Mouse (Mus musculus) heart, adult 2 months (tissue): ENCODE measurements around the gene Olfr1106. TPM values are rescaled to one million over a fixed set of nuclear protein-coding genes. Genes with fewer than 3 reads are reported as not detected.

Source experiments
- DNase-seq, 2 experiments: peaks; one replicate each; pipeline ENCODE4 v3.0.0; 2021
- H3K27ac ChIP-seq: fragments of 200-600 bp; 2 replicates; pipeline ENCODE4 v1.8.1; 2022
- H3K27me3 ChIP-seq: fragments of 200-500 bp; 2 replicates; pipeline ENCODE4 v1.6.1; 2012; ENCODE audit warnings: mild to moderate bottlenecking, low read length, inconsistent platforms, mixed read lengths; ENCODE audit not compliant: control insufficient read depth, insufficient read depth
- H3K36me3 ChIP-seq: fragments of 200-500 bp; 2 replicates; pipeline ENCODE4 v1.6.1; 2012; ENCODE audit warnings: low read length, inconsistent platforms; ENCODE audit not compliant: control insufficient read depth, insufficient read depth
- H3K4me1 ChIP-seq: fragments of 200-500 bp; 2 replicates; pipeline ENCODE4 v1.6.1; 2011; ENCODE audit warnings: low read length; ENCODE audit not compliant: control insufficient read depth, insufficient read depth
- H3K4me3 ChIP-seq: fragments of 200-600 bp; 2 replicates; pipeline ENCODE4 v1.8.1; 2022
- H3K79me2 ChIP-seq: fragments of 200-500 bp; replicated peaks from 2 replicates; pipeline ENCODE4 v1.6.1; 2012; ENCODE audit warnings: mild to moderate bottlenecking, inconsistent platforms, low read length, moderate library complexity, mixed read lengths; ENCODE audit not compliant: control insufficient read depth, insufficient read depth
- H3K9ac ChIP-seq: fragments of 200-500 bp; 2 replicates; pipeline ENCODE4 v1.6.1; 2012; ENCODE audit warnings: low read depth, mild to moderate bottlenecking, control low read depth, inconsistent platforms, low read length, mixed read lengths
- CTCF ChIP-seq: fragments of 200-600 bp; IDR thresholded peaks from 2 replicates; pipeline ENCODE4 v1.8.1; 2022; ENCODE audit warnings: antibody characterized with exemption, mild to moderate bottlenecking, moderate library complexity
- EP300 ChIP-seq: fragments of 200-500 bp; IDR thresholded peaks from 2 replicates; pipeline ENCODE4 v1.6.1; 2011; ENCODE audit warnings: low read depth, low read length, control low read depth; ENCODE audit not compliant: insufficient read depth
- POLR2A ChIP-seq: fragments of 200-500 bp; IDR thresholded peaks from 2 replicates; pipeline ENCODE4 v1.6.1; 2011; ENCODE audit warnings: mild to moderate bottlenecking, low read depth, low read length, control low read depth; ENCODE audit not compliant: insufficient read depth
- WGBS: fragments of 180-500 bp; shearing (Covaris S2); methylation state at CpG from one replicate; pipeline ENCODE4 v1.1.7; 2018; 5-methylcytosine and 5-hydroxymethylcytosine counted together
- intact Hi-C: fragments of 180-260 bp; cut with DNase I; formaldehyde crosslinking; loops from one replicate; pipeline ENCODE4 v1.15.1; 2025
- long read RNA-seq: library from polyadenylated mRNA; stranded (forward); transcript quantifications from one replicate; pipeline ENCODE4 v2.0.0, GENCODE M21; 2021
- polyA plus RNA-seq: library from polyadenylated mRNA; depleted of rRNA; stranded (reverse); fragments of >200 nt; gene quantifications from 2 replicates; pipeline ENCODE4 v1.2.3, GENCODE M21; 2012; rRNA removed
- total RNA-seq, 2 experiments: library from RNA; stranded (reverse); gene quantifications; 2 replicates each; pipeline ENCODE4 v1.2.3; 2021

Gene Olfr1106
- total RNA-seq (not detected), polyA plus RNA-seq (not detected in 2 replicates)
- long read RNA-seq: 0 reads

DNA sequence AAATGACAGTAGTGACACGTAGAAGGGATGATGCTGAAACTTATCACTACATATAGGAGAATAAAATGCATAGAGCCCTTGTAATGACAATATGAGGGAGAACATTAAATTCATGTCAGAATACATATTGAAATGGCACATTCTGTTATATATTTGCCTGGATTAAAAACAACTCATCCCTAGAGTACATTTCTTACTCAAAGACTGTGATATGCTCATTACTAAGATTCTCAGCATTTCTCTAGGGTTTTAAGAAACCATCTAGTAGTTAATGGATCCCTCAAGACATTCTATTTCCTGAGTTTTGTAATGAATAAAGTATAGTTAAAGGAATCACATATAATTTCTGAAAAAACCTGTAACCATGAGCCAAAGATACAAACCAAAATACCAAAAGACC is at the start of gene Olfr1106:
Gene Olfr1106, minus strand, starts transcription at position 101 of the 400 bp plus-strand sequence.
- WGBS: 57% methylated on average over 1 of the region's 1 CpGs
- DNase-seq: no peak

DNA sequence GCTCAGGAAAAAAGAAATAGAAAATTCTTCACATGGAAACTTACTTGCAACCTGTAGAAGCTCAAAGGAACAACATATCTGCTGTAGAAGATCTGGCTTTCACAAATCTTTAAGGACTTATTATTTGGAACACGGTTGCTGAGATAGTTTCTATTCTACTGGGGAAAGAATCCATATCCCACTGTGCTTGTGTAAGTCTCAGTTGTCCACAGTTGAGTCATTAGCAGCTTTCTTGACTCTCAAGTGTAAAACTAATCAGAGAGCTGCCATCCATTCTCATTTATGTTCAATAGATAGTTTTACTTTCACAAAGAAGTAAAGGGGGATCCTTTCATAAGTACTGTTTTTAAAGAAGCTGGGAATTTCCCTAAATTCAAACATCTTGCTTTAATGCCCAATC is 43.8 kb upstream of the Olfr1106 start, which contains the start of gene Olfr1109:
Gene Olfr1109, minus strand, starts transcription at position 101 of the 400 bp plus-strand sequence.
- no peak within 1 kb of the TSS for H3K4me3 ChIP-seq
- H3K9ac ChIP-seq: no peak within 1 kb of the TSS
- H3K79me2 ChIP-seq: no peaks in the 10 kb centered on the region
- intact Hi-C loops: no loop called here
- H3K4me1 ChIP-seq: no peaks in the 10 kb centered on the region
- WGBS: 54% methylated on average over 1 of the region's 1 CpGs
- no peak for DNase-seq
- TF ChIP-seq POLR2A: no peak
- no peak within 1 kb of the TSS for H3K27ac ChIP-seq
- no peaks in the 10 kb centered on the region for H3K36me3 ChIP-seq
- no peaks in the 10 kb centered on the region for H3K27me3 ChIP-seq

More for the DNA sequence above, at the start of gene Olfr1106:
- Histone ChIP-seq H3K27ac (no peak within 1 kb of the TSS), H3K36me3 (no peaks in the 10 kb centered on the region), H3K4me1 (no peaks in the 10 kb centered on the region), H3K4me3 (no peak within 1 kb of the TSS), H3K79me2 (no peaks in the 10 kb centered on the region), H3K27me3 (no peaks in the 10 kb centered on the region), H3K9ac (no peak within 1 kb of the TSS)
- no peak for TF ChIP-seq EP300
- no peak for TF ChIP-seq POLR2A
- TF ChIP-seq CTCF: no peak
- intact Hi-C loops: no loop called here

DNA sequence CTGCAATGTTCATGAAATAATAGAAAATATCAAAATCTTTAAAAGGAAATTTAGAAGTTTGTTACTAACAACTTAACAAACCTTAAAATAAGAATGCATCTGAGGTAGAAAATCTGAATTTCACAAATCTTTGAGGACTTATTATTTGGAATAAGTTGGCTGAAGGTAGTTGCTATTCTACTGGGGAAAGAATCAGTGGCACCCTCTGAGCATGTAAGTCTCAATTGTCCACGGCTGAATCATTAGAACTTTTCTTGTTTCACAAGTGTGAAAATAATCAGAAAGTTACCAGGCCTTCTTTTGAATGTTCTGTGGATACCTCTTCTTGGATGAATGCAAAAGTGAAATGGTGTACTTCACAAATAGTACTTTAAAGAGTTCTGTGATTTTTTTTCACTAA is 23.6 kb upstream of the Olfr1106 start, which contains the start of gene Olfr1107:
Gene Olfr1107, minus strand, starts transcription at position 101 of the 400 bp plus-strand sequence.
- 71% methylated on average over 1 of the region's 1 CpGs for WGBS
- DNase-seq: no peak
- intact Hi-C loops: no loop called here

DNA sequence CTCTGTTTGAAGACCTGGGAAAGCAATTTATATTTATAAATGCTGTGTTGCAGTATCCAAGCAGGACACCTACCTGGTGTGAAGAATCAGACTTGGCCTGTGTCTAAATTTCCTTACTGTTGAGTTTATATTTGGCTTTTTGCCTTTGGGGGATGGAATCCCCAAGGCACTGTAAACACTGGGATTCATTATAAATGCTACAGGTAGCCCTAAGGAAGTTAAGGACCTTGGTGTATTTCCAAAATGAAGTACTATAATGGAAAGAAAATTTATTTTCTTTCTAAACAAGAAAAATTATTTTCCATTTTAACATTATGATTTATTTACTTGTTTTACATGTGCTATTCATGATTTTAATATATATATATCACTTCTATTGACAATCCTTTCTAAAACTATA is 15.6 kb downstream of the Olfr1106 start, which contains the start of gene Olfr1105:
Gene Olfr1105, minus strand, starts transcription at position 101 of the 400 bp plus-strand sequence.
- Histone ChIP-seq H3K79me2 (no peaks in the 10 kb centered on the region), H3K4me3 (no peak within 1 kb of the TSS), H3K27ac (no peak within 1 kb of the TSS), H3K4me1 (no peaks in the 10 kb centered on the region), H3K36me3 (no peaks in the 10 kb centered on the region), H3K27me3 (no peaks in the 10 kb centered on the region), H3K9ac (no peak within 1 kb of the TSS)
- DNase-seq: no peak
- intact Hi-C loops: no loop called here
- no peak for TF ChIP-seq POLR2A
- no peak for TF ChIP-seq CTCF
- no peak for TF ChIP-seq EP300

More for the DNA sequence above, 23.6 kb upstream of the Olfr1106 start, which contains the start of gene Olfr1107:
- no peak within 1 kb of the TSS for H3K27ac ChIP-seq
- H3K27me3 ChIP-seq: no peaks in the 10 kb centered on the region
- TF ChIP-seq CTCF: no peak
- no peak for TF ChIP-seq POLR2A
- no peak for TF ChIP-seq EP300
- no peaks in the 10 kb centered on the region for H3K79me2 ChIP-seq
- no peak within 1 kb of the TSS for H3K9ac ChIP-seq
- no peaks in the 10 kb centered on the region for H3K36me3 ChIP-seq
- no peak within 1 kb of the TSS for H3K4me3 ChIP-seq
- no peaks in the 10 kb centered on the region for H3K4me1 ChIP-seq

DNA sequence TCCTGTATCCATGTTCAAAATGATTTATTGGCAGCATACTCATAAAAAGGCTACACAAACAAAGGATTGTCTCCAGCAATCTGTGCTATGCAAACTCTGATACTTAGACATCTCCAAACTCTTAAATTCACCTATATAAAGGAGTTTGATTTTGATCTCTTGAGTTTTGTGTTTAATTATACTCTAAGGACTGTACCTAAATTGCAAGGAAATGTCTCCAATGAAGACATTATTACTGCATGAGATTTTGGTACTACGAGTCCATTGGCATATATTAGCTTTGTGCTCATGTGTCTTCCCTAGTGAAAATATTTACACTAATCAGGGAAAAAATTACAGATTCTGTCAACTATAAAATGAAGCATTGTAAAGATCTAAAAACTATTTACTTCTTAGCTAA is 25.1 kb downstream of the Olfr1106 start, which contains the start of gene Olfr1104:
Gene Olfr1104, minus strand, starts transcription at position 101 of the 400 bp plus-strand sequence.
- Histone ChIP-seq H3K9ac (no peak within 1 kb of the TSS), H3K79me2 (no peaks in the 10 kb centered on the region), H3K27ac (no peak within 1 kb of the TSS), H3K4me3 (no peak within 1 kb of the TSS), H3K4me1 (no peaks in the 10 kb centered on the region), H3K36me3 (no peaks in the 10 kb centered on the region), H3K27me3 (no peaks in the 10 kb centered on the region)
- intact Hi-C loops: no loop called here
- TF ChIP-seq CTCF (no peak), EP300 (no peak), POLR2A (no peak)
- DNase-seq: no peak
- whole genome bisulfite sequencing: 64% methylated on average over 1 of the region's 1 CpGs

DNA sequence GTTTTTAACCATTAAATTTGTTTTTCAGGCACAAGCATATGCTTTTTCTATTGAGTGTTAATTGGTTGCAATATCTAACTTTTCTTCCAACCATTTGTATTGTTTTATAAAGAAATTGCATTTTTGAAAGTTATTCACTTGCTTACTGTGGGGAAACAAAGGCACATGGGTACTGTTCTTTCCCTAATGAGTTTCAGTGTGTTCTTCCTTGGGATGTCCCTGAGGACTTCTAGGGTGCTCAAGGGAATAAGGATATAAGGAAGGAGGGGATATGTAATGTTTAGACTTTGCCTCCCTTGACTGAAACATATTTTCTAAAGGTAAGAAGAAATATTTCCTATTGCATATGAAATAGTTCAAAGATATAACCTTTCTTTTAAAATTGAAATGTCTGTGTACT is 54.0 kb downstream of the Olfr1106 start, which contains the start of gene Olfr1102:
Gene Olfr1102, plus strand, starts transcription at position 301 of the 400 bp plus-strand sequence.
- no peaks in the 10 kb centered on the region for H3K36me3 ChIP-seq
- TF ChIP-seq EP300 (no peak), CTCF (no peak), POLR2A (no peak)
- H3K27me3 ChIP-seq: no peaks in the 10 kb centered on the region
- intact Hi-C loops: no loop called here
- no peak within 1 kb of the TSS for H3K27ac ChIP-seq
- H3K4me1 ChIP-seq: no peaks in the 10 kb centered on the region
- no peak for DNase-seq
- no peak within 1 kb of the TSS for H3K9ac ChIP-seq
- H3K79me2 ChIP-seq: no peaks in the 10 kb centered on the region
- no peak within 1 kb of the TSS for H3K4me3 ChIP-seq

Other genes with a start within 250 kb of the Olfr1106 start
- not detected for gene Olfr141, start 242.3 kb downstream of the Olfr1106 start, total RNA-seq
- not detected in 2 replicates for gene Olfr141, start 242.3 kb downstream of the Olfr1106 start, polyA plus RNA-seq
- gene Olfr1094, start 227.6 kb downstream of the Olfr1106 start, total RNA-seq: not detected
- not detected in 2 replicates for gene Olfr1094, start 227.6 kb downstream of the Olfr1106 start, polyA plus RNA-seq
- not detected for gene Olfr1095, start 200.6 kb downstream of the Olfr1106 start, total RNA-seq
- not detected in 2 replicates for gene Olfr1095, start 200.6 kb downstream of the Olfr1106 start, polyA plus RNA-seq
- gene Gm13723, start 177.5 kb downstream of the Olfr1106 start, total RNA-seq: not detected
- gene Gm13723, start 177.5 kb downstream of the Olfr1106 start, polyA plus RNA-seq: not detected in 2 replicates
- not detected for gene Olfr1097, start 160.1 kb downstream of the Olfr1106 start, total RNA-seq
- not detected in 2 replicates for gene Olfr1097, start 160.1 kb downstream of the Olfr1106 start, polyA plus RNA-seq
- gene Olfr1098, start 127.7 kb downstream of the Olfr1106 start, total RNA-seq: not detected
- gene Olfr1098, start 127.7 kb downstream of the Olfr1106 start, polyA plus RNA-seq: not detected in 2 replicates
- gene Olfr1099, start 91.6 kb downstream of the Olfr1106 start, total RNA-seq: not detected
- not detected in 2 replicates for gene Olfr1099, start 91.6 kb downstream of the Olfr1106 start, polyA plus RNA-seq
- gene Olfr1100, start 72.3 kb downstream of the Olfr1106 start, total RNA-seq: not detected
- not detected in 2 replicates for gene Olfr1100, start 72.3 kb downstream of the Olfr1106 start, polyA plus RNA-seq
- gene Olfr1101, start 61.1 kb downstream of the Olfr1106 start, total RNA-seq: not detected
- not detected in 2 replicates for gene Olfr1101, start 61.1 kb downstream of the Olfr1106 start, polyA plus RNA-seq
- not detected for gene Olfr1102, start 53.9 kb downstream of the Olfr1106 start, total RNA-seq
- gene Olfr1102, start 53.9 kb downstream of the Olfr1106 start, polyA plus RNA-seq: not detected in 2 replicates
- gene Olfr1104, start 25.2 kb downstream of the Olfr1106 start, total RNA-seq: not detected
- gene Olfr1104, start 25.2 kb downstream of the Olfr1106 start, polyA plus RNA-seq: not detected in 2 replicates
- not detected for gene Olfr1105, start 15.7 kb downstream of the Olfr1106 start, total RNA-seq
- gene Olfr1105, start 15.7 kb downstream of the Olfr1106 start, polyA plus RNA-seq: not detected in 2 replicates
- gene Olfr1107, start 23.5 kb upstream of the Olfr1106 start, total RNA-seq: not detected
- not detected in 2 replicates for gene Olfr1107, start 23.5 kb upstream of the Olfr1106 start, polyA plus RNA-seq
- gene Olfr1109, start 43.7 kb upstream of the Olfr1106 start, total RNA-seq: not detected
- gene Olfr1109, start 43.7 kb upstream of the Olfr1106 start, polyA plus RNA-seq: not detected in 2 replicates
- gene Olfr259, start 62.3 kb upstream of the Olfr1106 start, total RNA-seq: not detected
- gene Olfr259, start 62.3 kb upstream of the Olfr1106 start, polyA plus RNA-seq: not detected in 2 replicates
- not detected for gene Olfr1110, start 88.0 kb upstream of the Olfr1106 start, total RNA-seq
- gene Olfr1110, start 88.0 kb upstream of the Olfr1106 start, polyA plus RNA-seq: not detected in 2 replicates
- not detected for gene Olfr1111, start 100.4 kb upstream of the Olfr1106 start, total RNA-seq
- not detected in 2 replicates for gene Olfr1111, start 100.4 kb upstream of the Olfr1106 start, polyA plus RNA-seq
- not detected for gene Olfr1112, start 135.5 kb upstream of the Olfr1106 start, total RNA-seq
- gene Olfr1112, start 135.5 kb upstream of the Olfr1106 start, polyA plus RNA-seq: not detected in 2 replicates
- not detected for gene Olfr1113, start 156.7 kb upstream of the Olfr1106 start, total RNA-seq
- not detected in 2 replicates for gene Olfr1113, start 156.7 kb upstream of the Olfr1106 start, polyA plus RNA-seq
- gene Olfr1115, start 195.7 kb upstream of the Olfr1106 start, total RNA-seq: not detected
- gene Olfr1115, start 195.7 kb upstream of the Olfr1106 start, polyA plus RNA-seq: not detected in 2 replicates
- gene Olfr1116, start 215.3 kb upstream of the Olfr1106 start, total RNA-seq: not detected
- gene Olfr1116, start 215.3 kb upstream of the Olfr1106 start, polyA plus RNA-seq: not detected in 2 replicates